Mouse (Mus musculus): ENCODE results near the gene Spen. TPM values are rescaled to one million over a fixed set of nuclear protein-coding genes. Genes with fewer than 3 reads are reported as not detected.
A peak's percentile ranks its signal among the peaks of the same experiment; 100 is the strongest.

The Spen gene
- polyA plus RNA-seq, 1 experiment: 46.9 TPM

GRCm38 (mm10) chr4:141444451-141445327, 93.7 kb downstream of the Spen start, which contains the start of gene Zbtb17:
Gene Zbtb17, plus strand, starts transcription at chr4:141444654.
- no peak within 1 kb of the TSS for H3K27ac ChIP-seq (ENCODE audit: insufficient read depth, low read length)
- peak within 1 kb of the TSS; percentile 86 for H3K9ac ChIP-seq (ENCODE audit: low read depth, poor library complexity, severe bottlenecking)
- no peaks in the 10 kb centered on the region for H3K27me3 ChIP-seq (ENCODE audit: control insufficient read depth, insufficient read depth, low read length, poor library complexity, severe bottlenecking)
- peaks cover 7% of the 10 kb centered on the region for H3K4me1 ChIP-seq (ENCODE audit: control insufficient read depth, insufficient read depth, low read length)
- no peaks in the 10 kb centered on the region for H3K9me3 ChIP-seq (replicated peaks; ENCODE audit: control insufficient read depth, insufficient read depth, low read length, poor library complexity, severe bottlenecking)
- H3K36me3 ChIP-seq (ENCODE audit: control insufficient read depth, insufficient read depth, low read length, poor library complexity, severe bottlenecking): no peaks in the 10 kb centered on the region
- TF ChIP-seq POLR2A (IDR thresholded peaks at IDR 0.05; ENCODE audit: insufficient read depth, low read length) (no peak), EP300 (IDR thresholded peaks at IDR 0.05; ENCODE audit: insufficient read depth, low read depth, low read length) (no peak), CTCF (IDR thresholded peaks at IDR 0.05; ENCODE audit: low read depth, low read length) (no peak)
- H3K4me3 ChIP-seq (ENCODE audit: low read depth, low read length): peak within 1 kb of the TSS; percentile 94

GRCm38 (mm10) chr4:141443641-141444429, 94.6 kb downstream of the Spen start:
- Histone ChIP-seq H3K4me1 (ENCODE audit: control insufficient read depth, insufficient read depth, low read length) (peaks cover 10% of the 10 kb centered on the region), H3K27ac (ENCODE audit: insufficient read depth, low read length) (no peak overlapping the region), H3K4me3 (ENCODE audit: low read depth, low read length) (peak overlapping the region; percentile 94), H3K27me3 (ENCODE audit: control insufficient read depth, insufficient read depth, low read length, poor library complexity, severe bottlenecking) (no peaks in the 10 kb centered on the region), H3K9me3 (replicated peaks; ENCODE audit: control insufficient read depth, insufficient read depth, low read length, poor library complexity, severe bottlenecking) (no peaks in the 10 kb centered on the region), H3K36me3 (ENCODE audit: control insufficient read depth, insufficient read depth, low read length, poor library complexity, severe bottlenecking) (no peaks in the 10 kb centered on the region), H3K9ac (ENCODE audit: low read depth, poor library complexity, severe bottlenecking) (peak overlapping the region; percentile 86; the same call in 1 of the 2 replicates)
- TF ChIP-seq CTCF (IDR thresholded peaks at IDR 0.05; ENCODE audit: low read depth, low read length): no peak
- TF ChIP-seq POLR2A (IDR thresholded peaks at IDR 0.05; ENCODE audit: insufficient read depth, low read length): no peak
- TF ChIP-seq EP300 (IDR thresholded peaks at IDR 0.05; ENCODE audit: insufficient read depth, low read depth, low read length): no peak

GRCm38 (mm10) chr4:141440877-141441276, 97.5 kb downstream of the Spen start:
- Histone ChIP-seq H3K4me1 (ENCODE audit: control insufficient read depth, insufficient read depth, low read length) (peaks cover 10% of the 10 kb centered on the region), H3K36me3 (ENCODE audit: control insufficient read depth, insufficient read depth, low read length, poor library complexity, severe bottlenecking) (no peaks in the 10 kb centered on the region)
- peak; percentile 94 for TF ChIP-seq EP300 (IDR thresholded peaks at IDR 0.05; ENCODE audit: insufficient read depth, low read depth, low read length)
- no peak for TF ChIP-seq CTCF (IDR thresholded peaks at IDR 0.05; ENCODE audit: low read depth, low read length)

GRCm38 (mm10) chr4:141439083-141439803, 99.2 kb downstream of the Spen start:
- H3K9me3 ChIP-seq (replicated peaks; ENCODE audit: control insufficient read depth, insufficient read depth, low read length, poor library complexity, severe bottlenecking): no peaks in the 10 kb centered on the region
- H3K4me1 ChIP-seq (ENCODE audit: control insufficient read depth, insufficient read depth, low read length): peaks cover 10% of the 10 kb centered on the region
- no peak overlapping the region for H3K4me3 ChIP-seq (ENCODE audit: low read depth, low read length)
- no peaks in the 10 kb centered on the region for H3K27me3 ChIP-seq (ENCODE audit: control insufficient read depth, insufficient read depth, low read length, poor library complexity, severe bottlenecking)
- H3K27ac ChIP-seq (ENCODE audit: insufficient read depth, low read length): no peak overlapping the region
- no peak overlapping the region for H3K9ac ChIP-seq (ENCODE audit: low read depth, poor library complexity, severe bottlenecking)
- no peaks in the 10 kb centered on the region for H3K36me3 ChIP-seq (ENCODE audit: control insufficient read depth, insufficient read depth, low read length, poor library complexity, severe bottlenecking)
- no peak for TF ChIP-seq POLR2A (IDR thresholded peaks at IDR 0.05; ENCODE audit: insufficient read depth, low read length)
- 0 out of 2 replicates have a peak, but pooled peaks have one; percentile 40 for TF ChIP-seq EP300 (IDR thresholded peaks at IDR 0.05; ENCODE audit: insufficient read depth, low read depth, low read length)

More at GRCm38 (mm10) chr4:141440877-141441276, 97.5 kb downstream of the Spen start:
- Histone ChIP-seq H3K4me3 (ENCODE audit: low read depth, low read length) (no peak overlapping the region), H3K9me3 (replicated peaks; ENCODE audit: control insufficient read depth, insufficient read depth, low read length, poor library complexity, severe bottlenecking) (no peaks in the 10 kb centered on the region), H3K27me3 (ENCODE audit: control insufficient read depth, insufficient read depth, low read length, poor library complexity, severe bottlenecking) (no peaks in the 10 kb centered on the region), H3K9ac (ENCODE audit: low read depth, poor library complexity, severe bottlenecking) (no peak overlapping the region), H3K27ac (ENCODE audit: insufficient read depth, low read length) (no peak overlapping the region)

GRCm38 (mm10) chr4:141435974-141436373, 102.4 kb downstream of the Spen start, which contains the start of gene Srarp:
Gene Srarp, minus strand, starts transcription at chr4:141436105.
- H3K9ac ChIP-seq (ENCODE audit: low read depth, poor library complexity, severe bottlenecking): no peak within 1 kb of the TSS
- no peaks in the 10 kb centered on the region for H3K27me3 ChIP-seq (ENCODE audit: control insufficient read depth, insufficient read depth, low read length, poor library complexity, severe bottlenecking)
- H3K27ac ChIP-seq (ENCODE audit: insufficient read depth, low read length): no peak within 1 kb of the TSS
- no peak within 1 kb of the TSS for H3K4me3 ChIP-seq (ENCODE audit: low read depth, low read length)
- no peaks in the 10 kb centered on the region for H3K36me3 ChIP-seq (ENCODE audit: control insufficient read depth, insufficient read depth, low read length, poor library complexity, severe bottlenecking)
- peaks cover 10% of the 10 kb centered on the region for H3K4me1 ChIP-seq (ENCODE audit: control insufficient read depth, insufficient read depth, low read length)
- TF ChIP-seq EP300 (IDR thresholded peaks at IDR 0.05; ENCODE audit: insufficient read depth, low read depth, low read length) (no peak), CTCF (IDR thresholded peaks at IDR 0.05; ENCODE audit: low read depth, low read length) (no peak)
- no peaks in the 10 kb centered on the region for H3K9me3 ChIP-seq (replicated peaks; ENCODE audit: control insufficient read depth, insufficient read depth, low read length, poor library complexity, severe bottlenecking)
